Mouse (Mus musculus) kidney, adult 2 months (tissue): ENCODE data around the gene Arap1. TPM values are rescaled to one million over a fixed set of nuclear protein-coding genes. Genes with fewer than 3 reads are reported as not detected.

Experiments used
- DNase-seq: peaks from one replicate; pipeline ENCODE4 v3.0.0; 2021
- H3K27ac ChIP-seq: fragments of 200-500 bp; 2 replicates; pipeline ENCODE4 v1.5.1; 2012; ENCODE audit warnings: low read depth, low read length, control low read depth, inconsistent platforms; ENCODE audit not compliant: insufficient read depth
- H3K27me3 ChIP-seq: fragments of 200-500 bp; replicated peaks from 2 replicates; pipeline ENCODE4 v1.6.1; 2012; ENCODE audit warnings: mild to moderate bottlenecking, moderate library complexity, low read length, inconsistent platforms; ENCODE audit not compliant: control insufficient read depth, insufficient read depth
- H3K36me3 ChIP-seq: fragments of 200-500 bp; 2 replicates; pipeline ENCODE4 v1.6.1; 2012; ENCODE audit warnings: mild to moderate bottlenecking, moderate library complexity, low read length, inconsistent platforms; ENCODE audit not compliant: control insufficient read depth, insufficient read depth
- H3K4me1 ChIP-seq: fragments of 200-500 bp; 2 replicates; pipeline ENCODE4 v1.6.1; 2011; ENCODE audit warnings: low read length; ENCODE audit not compliant: control insufficient read depth, insufficient read depth
- H3K4me3 ChIP-seq: fragments of 200-500 bp; 2 replicates; pipeline ENCODE4 v1.5.1; 2011; ENCODE audit warnings: mild to moderate bottlenecking, low read depth, low read length, control low read depth; ENCODE audit not compliant: insufficient read depth
- CTCF ChIP-seq: fragments of 200-500 bp; conservative IDR thresholded peaks from 2 replicates; pipeline ENCODE4 v1.5.1; 2011; ENCODE audit warnings: low read depth, mild to moderate bottlenecking, control low read depth, low read length, moderate library complexity, mixed read lengths; ENCODE audit not compliant: insufficient read depth, insufficient read length
- POLR2A ChIP-seq: fragments of 200-500 bp; IDR thresholded peaks from one replicate; pipeline ENCODE4 v1.6.1; 2011; ENCODE audit warnings: low read depth, low read length, control low read depth
- WGBS: fragments of 180-500 bp; shearing (Covaris S2); methylation state at CpG from one replicate; pipeline ENCODE4 v1.1.7; 2018; 5-methylcytosine and 5-hydroxymethylcytosine counted together
- polyA plus RNA-seq: library from polyadenylated mRNA; depleted of rRNA; stranded (reverse); fragments of >200 nt; gene quantifications from 2 replicates; pipeline ENCODE4 v1.2.3, GENCODE M21; 2012

The Arap1 gene
- polyA plus RNA-seq, 1 experiment = 69.7 TPM

DNA sequence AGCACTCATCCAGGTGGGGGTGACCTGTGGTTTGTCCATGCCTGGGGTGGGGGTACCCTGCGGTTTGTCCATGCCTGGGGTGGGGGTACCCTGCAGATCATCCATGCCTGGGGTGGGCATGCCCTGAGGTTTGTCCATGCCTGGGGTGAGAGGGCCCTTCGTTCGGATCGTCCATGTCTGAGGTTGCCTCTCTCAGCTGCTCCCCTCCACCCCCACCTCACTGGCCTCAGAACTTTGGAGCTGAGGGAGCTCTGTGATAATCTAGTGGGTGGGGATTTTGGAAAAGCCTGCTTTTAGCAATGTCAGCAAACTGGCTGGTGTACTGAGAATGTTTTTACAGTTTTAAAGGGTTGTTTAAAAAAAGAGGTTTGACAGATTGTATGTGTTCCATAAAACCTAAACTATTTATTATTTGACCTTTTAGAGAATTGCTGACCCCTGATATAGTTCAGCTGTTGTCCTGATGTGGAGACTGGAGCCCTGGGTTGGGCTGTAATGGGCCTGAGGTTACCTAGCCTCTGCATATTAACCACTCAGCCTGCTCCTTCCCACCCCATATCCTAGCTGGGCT, 44.1 kb downstream of the Arap1 start:
- no peak for DNase-seq
- Histone ChIP-seq H3K4me1 (no peaks in the 10 kb centered on the region), H3K4me3 (no peak overlapping the region), H3K27ac (no peak overlapping the region), H3K36me3 (no peaks in the 10 kb centered on the region), H3K27me3 (no peaks in the 10 kb centered on the region)
- TF ChIP-seq CTCF = no peak
- no peak for TF ChIP-seq POLR2A
- WGBS = 71% methylated on average over 4 of the region's 4 CpGs

DNA sequence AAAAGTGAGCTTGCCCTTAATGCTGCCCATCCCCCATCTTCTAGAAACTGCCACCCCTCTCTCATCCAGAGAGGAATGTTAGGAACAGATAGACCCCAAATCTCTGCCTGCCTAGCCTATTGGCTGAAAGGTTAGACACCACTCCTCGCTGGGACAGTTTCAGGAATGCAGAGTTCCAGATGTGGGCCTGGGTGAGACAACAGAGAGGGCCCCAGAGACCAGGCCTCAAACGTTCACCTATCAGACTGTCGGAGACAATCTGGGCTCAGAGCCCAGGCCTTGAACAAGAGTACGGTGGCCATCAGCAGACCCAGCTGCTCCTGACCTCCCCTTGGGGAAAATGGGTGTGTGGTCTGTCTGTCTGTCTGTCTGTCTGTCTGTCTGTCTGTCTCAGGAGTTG, 45.1 kb downstream of the Arap1 start:
- Histone ChIP-seq H3K27me3 (no peaks in the 10 kb centered on the region), H3K4me3 (no peak overlapping the region), H3K36me3 (no peaks in the 10 kb centered on the region), H3K27ac (no peak overlapping the region), H3K4me1 (no peaks in the 10 kb centered on the region)
- DNase-seq = no peak
- WGBS = 63% methylated on average over 4 of the region's 4 CpGs
- TF ChIP-seq POLR2A = no peak
- no peak for TF ChIP-seq CTCF

DNA sequence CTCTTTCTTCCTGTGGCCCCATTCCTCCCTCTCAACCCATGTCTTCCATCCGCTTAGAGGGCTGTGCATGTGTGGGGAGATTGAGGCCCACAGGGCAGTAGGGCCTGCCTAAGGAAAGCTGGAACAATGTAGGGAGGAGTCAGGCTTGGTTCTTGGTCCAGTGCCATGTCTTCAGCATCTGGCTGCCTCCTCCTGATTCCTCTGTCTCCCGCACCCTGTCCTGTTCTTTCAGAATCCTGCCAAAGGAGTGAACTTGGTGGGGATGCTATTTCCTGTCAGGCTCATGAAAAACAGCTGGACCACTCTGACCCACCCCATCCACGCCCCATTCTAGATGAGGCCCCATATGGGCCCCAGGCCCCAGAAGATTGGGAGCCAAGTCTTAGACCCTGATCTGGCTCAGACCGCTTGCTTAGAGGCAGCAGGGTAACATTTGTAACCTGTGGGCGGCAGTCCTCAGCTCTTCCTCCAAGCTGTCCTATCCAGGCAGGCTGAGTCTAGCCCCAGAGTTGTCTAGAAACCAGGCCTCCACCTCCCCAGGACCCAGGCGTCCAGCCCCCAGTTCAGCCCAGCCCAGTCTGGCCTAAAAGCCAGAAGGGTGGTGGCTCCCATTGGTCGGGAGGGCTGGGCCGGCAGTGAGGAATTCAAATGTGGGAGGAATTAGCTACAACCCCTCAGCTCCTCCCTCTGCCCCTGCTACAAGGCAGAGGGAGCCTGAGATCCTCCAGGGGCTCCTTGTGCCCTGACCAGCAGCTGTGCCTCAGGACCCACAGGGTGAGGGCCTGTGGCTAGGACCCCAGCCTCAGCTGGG, 46.0 kb downstream of the Arap1 start:
- H3K27ac ChIP-seq = peak overlapping the region; percentile 16; the same call in 1 of the 2 replicates
- WGBS = 57% methylated on average over 8 of the region's 8 CpGs
- no peaks in the 10 kb centered on the region for H3K4me1 ChIP-seq

DNA sequence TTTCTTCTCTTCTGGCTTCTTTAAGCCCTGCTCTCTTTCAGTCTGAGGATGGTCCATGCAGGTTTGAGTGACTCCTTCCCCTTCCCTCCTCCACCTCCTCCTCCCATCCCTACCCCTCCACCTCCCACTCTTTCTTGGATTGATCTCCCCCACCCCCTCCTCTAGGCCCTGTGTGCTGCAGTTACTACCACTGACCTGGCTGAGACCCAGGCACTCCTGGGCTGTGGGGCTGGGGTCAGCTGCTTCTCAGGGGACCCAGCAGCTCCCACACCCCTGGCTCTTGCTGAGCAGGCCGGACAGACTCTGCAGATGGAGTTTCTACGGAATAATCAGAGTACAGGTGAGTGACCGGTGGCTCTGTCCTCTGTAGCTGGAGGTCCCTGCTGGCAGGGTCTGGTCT, 46.7 kb downstream of the Arap1 start:
- TF ChIP-seq POLR2A = no peak
- TF ChIP-seq CTCF = no peak
- H3K36me3 ChIP-seq = 0 out of 2 replicates have a peak, but pooled peaks cover 2% of the 10 kb centered on the region
- 0 out of 2 replicates have a peak overlapping the region, but pooled peaks have one; percentile 16 for H3K27ac ChIP-seq

More for the DNA sequence above, 46.0 kb downstream of the Arap1 start:
- H3K4me3 ChIP-seq = peak overlapping the region; percentile 16; the same call in 1 of the 2 replicates
- 0 out of 2 replicates have a peak, but pooled peaks cover 2% of the 10 kb centered on the region for H3K36me3 ChIP-seq
- peak; percentile 64 for DNase-seq
- TF ChIP-seq POLR2A = no peak
- no peak for TF ChIP-seq CTCF
- H3K27me3 ChIP-seq = no peaks in the 10 kb centered on the region

DNA sequence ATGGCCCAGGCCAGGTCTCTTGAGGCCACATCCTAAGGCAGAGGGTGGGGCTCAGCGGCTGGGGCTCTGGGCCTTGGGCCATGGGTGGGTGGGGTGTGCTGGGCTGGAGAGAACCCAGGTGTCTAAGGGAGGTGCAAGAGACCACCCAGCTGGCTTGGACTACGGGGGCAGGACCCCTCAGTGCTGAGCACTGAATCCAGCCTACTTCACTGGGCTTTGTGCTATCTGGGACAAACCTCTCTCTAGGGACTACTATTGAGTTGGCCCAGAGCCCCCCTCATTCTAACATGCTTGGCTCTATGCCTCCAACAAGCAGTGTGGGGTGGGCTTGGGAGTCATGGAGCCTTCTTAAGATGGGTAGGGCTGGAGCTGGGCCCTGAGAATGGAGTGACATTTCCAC, 47.6 kb downstream of the Arap1 start:
- TF ChIP-seq CTCF (no peak), POLR2A (no peak)
- 75% methylated on average over 2 of the region's 2 CpGs for whole genome bisulfite sequencing
- Histone ChIP-seq H3K27ac (no peak overlapping the region), H3K27me3 (no peaks in the 10 kb centered on the region), H3K4me1 (no peaks in the 10 kb centered on the region), H3K4me3 (peak overlapping the region; percentile 24), H3K36me3 (0 out of 2 replicates have a peak, but pooled peaks cover 2% of the 10 kb centered on the region)
- DNase-seq = no peak

More for the DNA sequence above, 46.7 kb downstream of the Arap1 start:
- H3K4me1 ChIP-seq = no peaks in the 10 kb centered on the region
- peak overlapping the region; percentile 16; the same call in 1 of the 2 replicates for H3K4me3 ChIP-seq
- H3K27me3 ChIP-seq = no peaks in the 10 kb centered on the region
- no peak for DNase-seq
- 73% methylated on average over 3 of the region's 3 CpGs for WGBS

DNA sequence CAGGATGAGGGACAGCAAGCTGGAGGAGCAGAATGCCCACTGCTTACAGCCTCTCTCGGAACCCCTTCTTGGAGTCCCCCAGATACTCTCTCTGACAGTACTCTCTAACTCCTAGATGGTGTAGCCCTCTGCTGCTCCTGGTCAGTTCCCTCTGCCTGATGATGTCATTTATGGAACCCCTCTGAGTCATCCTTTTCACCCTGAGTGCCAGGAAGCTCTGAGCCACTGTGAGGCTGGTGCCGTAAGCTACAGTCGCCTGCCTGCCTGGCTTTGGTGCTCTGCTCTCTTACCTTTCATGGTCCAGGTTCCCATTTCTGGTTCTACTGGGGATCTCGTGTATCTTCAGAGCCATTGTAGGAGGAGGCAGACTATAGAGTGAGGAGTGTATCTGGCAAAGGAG, 49.3 kb downstream of the Arap1 start:
- Histone ChIP-seq H3K4me1 (no peaks in the 10 kb centered on the region), H3K4me3 (no peak overlapping the region), H3K36me3 (0 out of 2 replicates have a peak, but pooled peaks cover 2% of the 10 kb centered on the region), H3K27me3 (no peaks in the 10 kb centered on the region), H3K27ac (no peak overlapping the region)
- no peak for TF ChIP-seq POLR2A
- TF ChIP-seq CTCF = no peak
- DNase-seq = no peak
- WGBS = 92% methylated on average over 4 of the region's 4 CpGs

DNA sequence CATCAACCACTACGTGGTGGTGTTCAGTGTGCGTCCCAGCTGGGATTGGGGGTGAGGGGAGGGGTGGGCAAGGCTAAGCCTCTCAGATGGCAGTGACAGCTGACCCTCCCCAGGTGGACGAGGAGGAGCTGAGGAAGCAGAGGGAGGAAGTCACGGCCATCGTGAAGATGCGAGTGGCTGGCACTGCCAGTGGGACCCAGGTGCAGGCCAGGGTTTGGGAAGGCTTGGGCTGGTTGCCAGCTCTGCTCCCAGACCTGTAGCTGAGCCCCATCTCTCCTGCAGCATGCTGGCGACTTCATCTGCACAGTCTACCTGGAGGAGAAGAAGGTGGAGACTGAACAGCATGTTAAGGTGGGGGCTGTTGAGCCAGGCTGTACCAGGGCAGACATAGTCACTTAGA, 53.6 kb downstream of the Arap1 start:
- Histone ChIP-seq H3K27me3 (no peaks in the 10 kb centered on the region), H3K27ac (no peak overlapping the region), H3K4me3 (no peak overlapping the region), H3K36me3 (0 out of 2 replicates have a peak, but pooled peaks cover 2% of the 10 kb centered on the region), H3K4me1 (no peaks in the 10 kb centered on the region)
- no peak for DNase-seq
- WGBS = 83% methylated on average over 7 of the region's 7 CpGs
- TF ChIP-seq CTCF = no peak
- TF ChIP-seq POLR2A = no peak
